Mouse (Mus musculus) limb, embryonic 12.5 days (tissue): ENCODE data around the gene Spem1. TPM values are rescaled to one million over a fixed set of nuclear protein-coding genes. Genes with fewer than 3 reads are reported as not detected.
A peak's percentile ranks its signal among the peaks of the same experiment; 100 is the strongest.

ENCODE experiments used
- ATAC-seq: fragments of 200-750 bp; cut with Nextera tagmentation; 2 replicates; pipeline ENCODE4 v1.8.0; 2017; ENCODE audit warnings: low read depth, moderate TSS enrichment; ENCODE audit not compliant: insufficient number of reproducible peaks, insufficient read depth, low FRiP score, low TSS enrichment
- H3K27ac ChIP-seq: fragments of 300-500 bp; sonication (generic); 2 replicates; pipeline ENCODE4 v1.5.1; 2016; ENCODE audit warnings: mild to moderate bottlenecking, moderate library complexity
- H3K27me3 ChIP-seq: fragments of 300-500 bp; sonication (generic); 2 replicates; pipeline ENCODE4 v1.6.1; 2016; ENCODE audit warnings: mild to moderate bottlenecking, moderate library complexity
- H3K36me3 ChIP-seq: fragments of 300-500 bp; sonication (generic); 2 replicates; pipeline ENCODE4 v1.6.1; 2016; ENCODE audit warnings: mild to moderate bottlenecking, moderate library complexity
- H3K4me1 ChIP-seq: fragments of 300-500 bp; sonication (generic); replicated peaks from 2 replicates; pipeline ENCODE4 v1.6.1; 2016
- H3K4me2 ChIP-seq: fragments of 300-500 bp; sonication (generic); 2 replicates; pipeline ENCODE4 v1.6.1; 2016; ENCODE audit warnings: mild to moderate bottlenecking, moderate library complexity
- H3K4me3 ChIP-seq: fragments of 300-500 bp; sonication (generic); replicated peaks from 2 replicates; pipeline ENCODE4 v1.5.1; 2016; ENCODE audit warnings: mild to moderate bottlenecking
- H3K9ac ChIP-seq: fragments of 300-500 bp; sonication (generic); replicated peaks from 2 replicates; pipeline ENCODE4 v1.6.1; 2016; ENCODE audit warnings: mild to moderate bottlenecking, moderate library complexity
- H3K9me3 ChIP-seq: fragments of 300-500 bp; sonication (generic); 2 replicates; pipeline ENCODE4 v1.6.1; 2016; ENCODE audit warnings: mild to moderate bottlenecking, moderate library complexity
- WGBS: fragments of 180-500 bp; shearing (Covaris S2); methylation state at CpG from one replicate; pipeline ENCODE4 v1.1.7; 2016; 5-methylcytosine and 5-hydroxymethylcytosine counted together
- polyA plus RNA-seq: library from polyadenylated mRNA; unstranded; fragments of >200 nt; fragmentation: Nextera tagmentation; extraction: Ambion mirVana; gene quantifications from 2 replicates; pipeline ENCODE4 v1.2.1, GENCODE M21; 2016

The Spem1 gene
- polyA plus RNA-seq, 1 experiment from 2014 or later = 0.20 TPM

- 77% methylated on average over 8 of the region's 8 CpGs for WGBS
- Histone ChIP-seq H3K4me3 (no peak overlapping the region), H3K4me1 (peaks cover 26% of the 10 kb centered on the region), H3K27me3 (no peaks in the 10 kb centered on the region; the same call in 1 of the 2 replicates), H3K4me2 (no peak overlapping the region), H3K9me3 (no peaks in the 10 kb centered on the region), H3K36me3 (peaks cover 49% of the 10 kb centered on the region), H3K27ac (no peak overlapping the region), H3K9ac (no peak overlapping the region)
- ATAC-seq = no peak
These were observed 28.8 kb upstream of the Spem1 start for GRCm38 (mm10) chr11:69850754-69851153.

- peaks cover 49% of the 10 kb centered on the region for H3K36me3 ChIP-seq
- H3K9me3 ChIP-seq = no peaks in the 10 kb centered on the region
- WGBS = 92% methylated on average over 15 of the region's 15 CpGs
These were observed 27.9 kb upstream of the Spem1 start for GRCm38 (mm10) chr11:69849884-69850283.

GRCm38 (mm10) chr11:69849128-69849527 lies 27.1 kb upstream of the Spem1 start:
- Histone ChIP-seq H3K9me3 (no peaks in the 10 kb centered on the region), H3K4me1 (peaks cover 28% of the 10 kb centered on the region), H3K4me2 (no peak overlapping the region), H3K27me3 (no peaks in the 10 kb centered on the region), H3K27ac (no peak overlapping the region), H3K9ac (no peak overlapping the region), H3K4me3 (0 out of 2 replicates have a peak overlapping the region, but pooled peaks have one; percentile 2), H3K36me3 (peaks cover 49% of the 10 kb centered on the region)
- 91% methylated on average over 9 of the region's 9 CpGs for WGBS
- ATAC-seq = no peak

More at GRCm38 (mm10) chr11:69849884-69850283, 27.9 kb upstream of the Spem1 start:
- no peaks in the 10 kb centered on the region for H3K27me3 ChIP-seq
- no peak for ATAC-seq
- H3K4me2 ChIP-seq = no peak overlapping the region
- H3K4me1 ChIP-seq = peaks cover 28% of the 10 kb centered on the region
- no peak overlapping the region for H3K4me3 ChIP-seq
- no peak overlapping the region for H3K27ac ChIP-seq
- no peak overlapping the region; the same call in 1 of the 2 replicates for H3K9ac ChIP-seq

GRCm38 (mm10) chr11:69848021-69848420 lies 26.0 kb upstream of the Spem1 start:
- 95% methylated on average over 6 of the region's 6 CpGs for WGBS
- Histone ChIP-seq H3K9me3 (no peaks in the 10 kb centered on the region), H3K27ac (no peak overlapping the region), H3K27me3 (no peaks in the 10 kb centered on the region), H3K4me2 (peak overlapping the region; percentile 90), H3K4me1 (peaks cover 28% of the 10 kb centered on the region), H3K9ac (0 out of 2 replicates have a peak overlapping the region, but pooled peaks have one; percentile 81), H3K4me3 (peak overlapping the region; percentile 72), H3K36me3 (peaks cover 49% of the 10 kb centered on the region)
- ATAC-seq = no peak

GRCm38 (mm10) chr11:69846738-69847688 lies 25.0 kb upstream of the Spem1 start:
- Histone ChIP-seq H3K4me2 (peak overlapping the region; percentile 90), H3K4me1 (peaks cover 28% of the 10 kb centered on the region), H3K9me3 (no peaks in the 10 kb centered on the region), H3K9ac (peak overlapping the region; percentile 81), H3K36me3 (peaks cover 44% of the 10 kb centered on the region), H3K4me3 (peak overlapping the region; percentile 72), H3K27ac (peak overlapping the region; percentile 97), H3K27me3 (no peaks in the 10 kb centered on the region)
- ATAC-seq = peak; percentile 45
- 10% methylated on average over 37 of the region's 37 CpGs for WGBS

- Histone ChIP-seq H3K4me1 (peaks cover 28% of the 10 kb centered on the region), H3K4me2 (peak within 1 kb of the TSS; percentile 90), H3K36me3 (peaks cover 36% of the 10 kb centered on the region), H3K4me3 (peak within 1 kb of the TSS; percentile 72), H3K27ac (peak within 1 kb of the TSS; percentile 97), H3K9ac (peak within 1 kb of the TSS; percentile 81), H3K9me3 (no peaks in the 10 kb centered on the region), H3K27me3 (no peaks in the 10 kb centered on the region)
- ATAC-seq = peak; percentile 91
- 1% methylated on average over 38 of the region's 38 CpGs for WGBS
These were observed 24.3 kb upstream of the Spem1 start, which contains the start of gene Plscr3 for GRCm38 (mm10) chr11:69846198-69846680. Plscr3 (plus strand) TSS chr11:69846376.

GRCm38 (mm10) chr11:69838714-69839104 lies 16.7 kb upstream of the Spem1 start:
- peaks cover 43% of the 10 kb centered on the region for H3K4me1 ChIP-seq
- WGBS = 2% methylated on average over 7 of the region's 7 CpGs
- ATAC-seq = no peak
- H3K36me3 ChIP-seq = peaks cover 2% of the 10 kb centered on the region; the same call in 1 of the 2 replicates
- H3K4me2 ChIP-seq = peak overlapping the region; percentile 95
- peak overlapping the region; percentile 89 for H3K27ac ChIP-seq
- H3K27me3 ChIP-seq = peaks cover 28% of the 10 kb centered on the region
- peak overlapping the region; percentile 64 for H3K9ac ChIP-seq
- no peaks in the 10 kb centered on the region for H3K9me3 ChIP-seq
- H3K4me3 ChIP-seq = peak overlapping the region; percentile 72

GRCm38 (mm10) chr11:69837952-69838713 lies 16.2 kb upstream of the Spem1 start, which contains the start of gene Tmem256:
Tmem256 (plus strand) TSS chr11:69838514.
- H3K9ac ChIP-seq = peak within 1 kb of the TSS; percentile 81
- peak within 1 kb of the TSS; percentile 89 for H3K27ac ChIP-seq
- peak within 1 kb of the TSS; percentile 72 for H3K4me3 ChIP-seq
- H3K27me3 ChIP-seq = peaks cover 34% of the 10 kb centered on the region
- peaks cover 46% of the 10 kb centered on the region for H3K4me1 ChIP-seq
- ATAC-seq = peak; percentile 91
- H3K4me2 ChIP-seq = peak within 1 kb of the TSS; percentile 95
- peaks cover 7% of the 10 kb centered on the region for H3K36me3 ChIP-seq
- no peaks in the 10 kb centered on the region for H3K9me3 ChIP-seq
- WGBS = under 1% methylated on average over 34 of the region's 34 CpGs

GRCm38 (mm10) chr11:69837604-69837951 lies 15.6 kb upstream of the Spem1 start, which contains the start of gene Nlgn2:
Nlgn2 (minus strand) TSS chr11:69837784.
- Histone ChIP-seq H3K4me1 (peaks cover 46% of the 10 kb centered on the region), H3K36me3 (peaks cover 12% of the 10 kb centered on the region), H3K27me3 (peaks cover 38% of the 10 kb centered on the region), H3K4me3 (peak within 1 kb of the TSS; percentile 72), H3K9ac (peak within 1 kb of the TSS; percentile 81), H3K27ac (peak within 1 kb of the TSS; percentile 89), H3K9me3 (no peaks in the 10 kb centered on the region), H3K4me2 (peak within 1 kb of the TSS; percentile 95)
- ATAC-seq = no peak; the same call in 1 of the 2 replicates
- under 1% methylated on average over 30 of the region's 32 CpGs for WGBS

GRCm38 (mm10) chr11:69836703-69837576 lies 15.0 kb upstream of the Spem1 start:
- H3K36me3 ChIP-seq = peaks cover 19% of the 10 kb centered on the region
- WGBS = under 1% methylated on average over 40 of the region's 52 CpGs
- peak overlapping the region; percentile 95 for H3K4me2 ChIP-seq
- ATAC-seq = no peak
- H3K9me3 ChIP-seq = no peaks in the 10 kb centered on the region
- peaks cover 46% of the 10 kb centered on the region for H3K4me1 ChIP-seq
- H3K9ac ChIP-seq = peak overlapping the region; percentile 81
- H3K27ac ChIP-seq = peak overlapping the region; percentile 89
- H3K27me3 ChIP-seq = peaks cover 41% of the 10 kb centered on the region
- peak overlapping the region; percentile 72 for H3K4me3 ChIP-seq
